Mouse (Mus musculus) granulocyte monocyte progenitor cell, adult 5-6 weeks (primary cell): ENCODE results near the gene Spag6. TPM values are rescaled to one million over a fixed set of nuclear protein-coding genes. Genes with fewer than 3 reads are reported as not detected.

Experiments used
- ATAC-seq: replicated peaks from 2 replicates; pipeline ENCODE4 v1.8.0; 2016; ENCODE audit warnings: mild to moderate bottlenecking, moderate TSS enrichment, inconsistent platforms; ENCODE audit not compliant: poor library complexity, severe bottlenecking
- total RNA-seq, 2 experiments: library from RNA; stranded (forward) in 1 of 2; stranded (reverse) in 1 of 2; fragments of 200-712, 200-1000 nt in 1 of 2; fragments of >200 nt in 1 of 2; fragmentation: Nextera tagmentation in 1 of 2; gene quantifications; 2 replicates each; pipeline ENCODE4 v1.2.3; 2014 to 2017

The Spag6 gene
- total RNA-seq, 2 experiments from 2014 or later = not detected

GRCm38 (mm10) chr2:18722208-18722830 is 28.5 kb downstream of the Spag6 start:
- no peak for ATAC-seq

GRCm38 (mm10) chr2:18724462-18724861 is 30.6 kb downstream of the Spag6 start:
- ATAC-seq = peak; percentile 99

- ATAC-seq = no peak
Measured at GRCm38 (mm10) chr2:18725880-18726279, 32.0 kb downstream of the Spag6 start.

GRCm38 (mm10) chr2:18731718-18732117 is 37.9 kb downstream of the Spag6 start:
- no peak; the same call in 1 of the 2 replicates for ATAC-seq

- peak; percentile 66 for ATAC-seq
Measured at GRCm38 (mm10) chr2:18734394-18735127, 40.7 kb downstream of the Spag6 start.

GRCm38 (mm10) chr2:18737040-18737439 is 43.2 kb downstream of the Spag6 start:
- no peak for ATAC-seq

GRCm38 (mm10) chr2:18739216-18739615 is 45.4 kb downstream of the Spag6 start:
- no peak for ATAC-seq

GRCm38 (mm10) chr2:18756144-18756543 is 62.3 kb downstream of the Spag6 start:
- peak; percentile 42 for ATAC-seq

GRCm38 (mm10) chr2:18764846-18765245 is 71.0 kb downstream of the Spag6 start:
- no peak for ATAC-seq

GRCm38 (mm10) chr2:18765481-18766249 is 71.8 kb downstream of the Spag6 start:
- ATAC-seq = peak; percentile 36

- no peak for ATAC-seq
Measured at GRCm38 (mm10) chr2:18766441-18766820, 72.6 kb downstream of the Spag6 start.

GRCm38 (mm10) chr2:18766821-18767541 is 73.1 kb downstream of the Spag6 start:
- peak; percentile 77 for ATAC-seq

GRCm38 (mm10) chr2:18768414-18768813 is 74.6 kb downstream of the Spag6 start:
- no peak for ATAC-seq

GRCm38 (mm10) chr2:18772413-18772812 is 78.6 kb downstream of the Spag6 start:
- peak; percentile 82 for ATAC-seq

- no peak for ATAC-seq
Measured at GRCm38 (mm10) chr2:18774326-18774725, 80.5 kb downstream of the Spag6 start.

- no peak for ATAC-seq
Measured at GRCm38 (mm10) chr2:18778220-18778619, 84.4 kb downstream of the Spag6 start.

- ATAC-seq = peak; percentile 84
Measured at GRCm38 (mm10) chr2:18779830-18780229, 86.0 kb downstream of the Spag6 start.

- no peak for ATAC-seq
Measured at GRCm38 (mm10) chr2:18781296-18781695, 87.5 kb downstream of the Spag6 start.

- no peak for ATAC-seq
Measured at GRCm38 (mm10) chr2:18794261-18794660, 100.4 kb downstream of the Spag6 start.

- no peak for ATAC-seq
Measured at GRCm38 (mm10) chr2:18797776-18798175, 103.9 kb downstream of the Spag6 start.
